Mouse (Mus musculus): ENCODE results near the gene Pnpla7. TPM values are rescaled to one million over a fixed set of nuclear protein-coding genes. Genes with fewer than 3 reads are reported as not detected.

The Pnpla7 gene
- polyA plus RNA-seq, 1 experiment = 8.8 TPM

GRCm38 (mm10) chr2:25000544-25001235, 24.9 kb downstream of the Pnpla7 start:
- H3K27me3 ChIP-seq (ENCODE audit: control insufficient read depth, insufficient read depth, insufficient read length) = no peaks in the 10 kb centered on the region
- no peaks in the 10 kb centered on the region for H3K79me2 ChIP-seq (ENCODE audit: control insufficient read depth, insufficient read depth)
- no peak overlapping the region for H3K4me3 ChIP-seq
- no peak overlapping the region for H3K4me2 ChIP-seq (ENCODE audit: low read depth)
- H3K36me3 ChIP-seq (ENCODE audit: control insufficient read depth, insufficient read depth) = no peaks in the 10 kb centered on the region
- H3ac ChIP-seq (ENCODE audit: control insufficient read depth, insufficient read length) = no peak overlapping the region
- TF ChIP-seq USF1 (IDR thresholded peaks at IDR 0.05; ENCODE audit: low read depth) (no peak), REST (IDR thresholded peaks at IDR 0.05; ENCODE audit: insufficient read depth, insufficient read length) (no peak), MYOD1 (IDR thresholded peaks at IDR 0.05; ENCODE audit: control insufficient read depth in 1 of 3, insufficient read length in 2 of 3, low read depth in 2 of 3) (no peak), TCF3 (IDR thresholded peaks at IDR 0.05; ENCODE audit: insufficient read length, low read depth) (no peak), MYOG (IDR thresholded peaks at IDR 0.05; ENCODE audit: control insufficient read depth in 1 of 3, insufficient read depth in 1 of 3, insufficient read length in 2 of 3, low read depth in 2 of 3) (no peak), E2F4 (IDR thresholded peaks at IDR 0.05; ENCODE audit: insufficient read depth) (no peak), SRF (IDR thresholded peaks at IDR 0.05; ENCODE audit: control insufficient read depth, insufficient read length, low read depth) (no peak), MAX (IDR thresholded peaks at IDR 0.05; ENCODE audit: low read depth) (no peak), POLR2AphosphoS2 (IDR thresholded peaks at IDR 0.05; ENCODE audit: insufficient read length, low read depth) (no peak), CEBPB (IDR thresholded peaks at IDR 0.05; ENCODE audit: insufficient read depth, poor library complexity, severe bottlenecking) (no peak), TCF12 (IDR thresholded peaks at IDR 0.05; ENCODE audit: insufficient read depth, poor library complexity, severe bottlenecking) (no peak), POLR2A (IDR thresholded peaks at IDR 0.05; ENCODE audit: insufficient read length, low read depth) (no peak)

GRCm38 (mm10) chr2:25003946-25004786, 28.3 kb downstream of the Pnpla7 start:
- H3ac ChIP-seq (ENCODE audit: control insufficient read depth, insufficient read length) = no peak overlapping the region
- H3K4me2 ChIP-seq (ENCODE audit: low read depth) = peak overlapping the region; percentile 9
- no peaks in the 10 kb centered on the region for H3K36me3 ChIP-seq (ENCODE audit: control insufficient read depth, insufficient read depth)
- H3K79me2 ChIP-seq (ENCODE audit: control insufficient read depth, insufficient read depth) = no peaks in the 10 kb centered on the region
- no peak overlapping the region for H3K4me3 ChIP-seq
- H3K27me3 ChIP-seq (ENCODE audit: control insufficient read depth, insufficient read depth, insufficient read length) = no peaks in the 10 kb centered on the region
- no peak for TF ChIP-seq E2F4 (IDR thresholded peaks at IDR 0.05; ENCODE audit: insufficient read depth)
- TF ChIP-seq TCF12 (IDR thresholded peaks at IDR 0.05; ENCODE audit: insufficient read depth, poor library complexity, severe bottlenecking) = no peak
- TF ChIP-seq POLR2AphosphoS2 (IDR thresholded peaks at IDR 0.05; ENCODE audit: insufficient read length, low read depth) = no peak
- TF ChIP-seq MYOD1 (IDR thresholded peaks at IDR 0.05; ENCODE audit: control insufficient read depth in 1 of 3, insufficient read length in 2 of 3, low read depth in 2 of 3) = no peak

- Histone ChIP-seq H3K27me3 (ENCODE audit: control insufficient read depth, insufficient read depth, insufficient read length) (no peaks in the 10 kb centered on the region), H3K79me2 (ENCODE audit: control insufficient read depth, insufficient read depth) (no peaks in the 10 kb centered on the region), H3K36me3 (ENCODE audit: control insufficient read depth, insufficient read depth) (no peaks in the 10 kb centered on the region), H3K4me3 (no peak overlapping the region), H3ac (ENCODE audit: control insufficient read depth, insufficient read length) (no peak overlapping the region), H3K4me2 (ENCODE audit: low read depth) (no peak overlapping the region)
- TF ChIP-seq MYOG (IDR thresholded peaks at IDR 0.05; ENCODE audit: control insufficient read depth in 1 of 3, insufficient read depth in 1 of 3, insufficient read length in 2 of 3, low read depth in 2 of 3) = no peak
- no peak for TF ChIP-seq POLR2AphosphoS2 (IDR thresholded peaks at IDR 0.05; ENCODE audit: insufficient read length, low read depth)
- no peak for TF ChIP-seq CEBPB (IDR thresholded peaks at IDR 0.05; ENCODE audit: insufficient read depth, poor library complexity, severe bottlenecking)
- TF ChIP-seq TCF12 (IDR thresholded peaks at IDR 0.05; ENCODE audit: insufficient read depth, poor library complexity, severe bottlenecking) = no peak
- TF ChIP-seq MAX (IDR thresholded peaks at IDR 0.05; ENCODE audit: low read depth) = no peak
These were observed 30.9 kb downstream of the Pnpla7 start for GRCm38 (mm10) chr2:25006767-25007166.

GRCm38 (mm10) chr2:25008250-25008649, 32.4 kb downstream of the Pnpla7 start:
- Histone ChIP-seq H3ac (ENCODE audit: control insufficient read depth, insufficient read length) (no peak overlapping the region), H3K4me2 (ENCODE audit: low read depth) (no peak overlapping the region)

More at GRCm38 (mm10) chr2:25008250-25008649, 32.4 kb downstream of the Pnpla7 start:
- TF ChIP-seq E2F4 (IDR thresholded peaks at IDR 0.05; ENCODE audit: insufficient read depth) = no peak
- no peak for TF ChIP-seq TCF12 (IDR thresholded peaks at IDR 0.05; ENCODE audit: insufficient read depth, poor library complexity, severe bottlenecking)
- TF ChIP-seq MYOG (IDR thresholded peaks at IDR 0.05; ENCODE audit: control insufficient read depth in 1 of 3, insufficient read depth in 1 of 3, insufficient read length in 2 of 3, low read depth in 2 of 3) = no peak
- TF ChIP-seq POLR2A (IDR thresholded peaks at IDR 0.05; ENCODE audit: insufficient read length, low read depth) = no peak
- TF ChIP-seq MAX (IDR thresholded peaks at IDR 0.05; ENCODE audit: low read depth) = no peak
- TF ChIP-seq POLR2AphosphoS2 (IDR thresholded peaks at IDR 0.05; ENCODE audit: insufficient read length, low read depth) = no peak
- no peak for TF ChIP-seq MYOD1 (IDR thresholded peaks at IDR 0.05; ENCODE audit: control insufficient read depth in 1 of 3, insufficient read length in 2 of 3, low read depth in 2 of 3)
- TF ChIP-seq SRF (IDR thresholded peaks at IDR 0.05; ENCODE audit: control insufficient read depth, insufficient read length, low read depth) = no peak
- TF ChIP-seq CEBPB (IDR thresholded peaks at IDR 0.05; ENCODE audit: insufficient read depth, poor library complexity, severe bottlenecking) = no peak
- no peak for TF ChIP-seq USF1 (IDR thresholded peaks at IDR 0.05; ENCODE audit: low read depth)
- no peak for TF ChIP-seq REST (IDR thresholded peaks at IDR 0.05; ENCODE audit: insufficient read depth, insufficient read length)
- TF ChIP-seq TCF3 (IDR thresholded peaks at IDR 0.05; ENCODE audit: insufficient read length, low read depth) = no peak
- no peak overlapping the region for H3K4me3 ChIP-seq
- no peaks in the 10 kb centered on the region for H3K79me2 ChIP-seq (ENCODE audit: control insufficient read depth, insufficient read depth)
- no peaks in the 10 kb centered on the region for H3K27me3 ChIP-seq (ENCODE audit: control insufficient read depth, insufficient read depth, insufficient read length)
- no peaks in the 10 kb centered on the region for H3K36me3 ChIP-seq (ENCODE audit: control insufficient read depth, insufficient read depth)

Measured in myocyte (in vitro differentiated cells).